Mouse (Mus musculus): ENCODE results near the gene Tjp2. TPM values are rescaled to one million over a fixed set of nuclear protein-coding genes. Genes with fewer than 3 reads are reported as not detected.

Gene Tjp2
- polyA plus RNA-seq (2017; shearing (Covaris generic)): 0.58 TPM

DNA sequence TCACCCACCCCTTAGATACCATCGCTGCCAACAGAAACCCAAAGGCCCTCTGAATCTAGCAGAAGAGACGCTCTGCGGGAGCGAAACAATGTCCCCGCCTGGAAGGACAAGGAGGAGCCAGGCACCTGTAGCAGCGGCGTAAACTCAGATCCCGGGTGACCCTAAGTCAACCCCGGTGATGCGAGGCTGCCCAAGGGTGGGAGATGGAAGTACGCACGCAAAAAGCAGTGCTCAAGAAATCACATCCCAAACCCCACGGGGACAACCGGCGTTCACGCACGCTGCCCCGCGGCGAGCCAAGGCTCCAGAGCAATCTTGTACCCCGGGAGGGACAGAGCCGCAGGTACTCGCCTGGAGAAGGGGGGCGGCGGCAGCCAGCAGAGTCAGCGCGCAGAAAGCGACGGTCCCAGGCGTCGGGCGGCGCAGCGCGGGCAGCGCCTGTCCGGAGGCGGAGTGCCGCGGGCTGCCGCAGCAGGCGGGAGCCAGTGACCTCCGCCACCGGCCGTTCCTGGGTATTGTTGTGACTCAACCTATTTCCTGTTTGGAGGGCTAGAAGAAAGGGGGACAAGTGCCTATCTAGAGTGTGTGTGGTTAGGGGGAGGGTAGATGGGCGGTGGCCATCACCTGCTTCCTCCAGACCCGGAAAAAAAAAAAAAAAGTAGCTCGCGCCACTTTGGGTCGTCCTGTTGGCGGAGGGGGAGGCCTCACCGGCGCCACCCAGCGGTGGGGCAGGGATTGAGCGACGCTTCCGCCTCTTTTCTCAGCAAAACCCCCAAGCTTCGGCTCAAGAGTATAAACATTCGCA, at the start of gene Tjp2:
Tjp2 (minus strand) TSS at position 531 of the 805 bp plus-strand sequence.

Other genes with a start within 250 kb of the Tjp2 start
- not detected for gene Fam189a2, start 194.0 kb downstream of the Tjp2 start, polyA plus RNA-seq (2017; shearing (Covaris generic))
- 25.1 TPM for gene Fxn, start 55.6 kb upstream of the Tjp2 start, polyA plus RNA-seq (2017; shearing (Covaris generic))